Mouse (Mus musculus) bone marrow, adult 2 months (tissue): ENCODE results near the gene Snrnp35.

ENCODE experiments used
- CTCF ChIP-seq: fragments of 200-500 bp; IDR thresholded peaks from 2 replicates; pipeline ENCODE4 v1.5.1; 2011; ENCODE audit warnings: low read length, control low read depth; ENCODE audit not compliant: control insufficient read depth, insufficient read depth
- POLR2A ChIP-seq: fragments of 200-500 bp; IDR thresholded peaks from 2 replicates; pipeline ENCODE4 v1.6.1; 2011; ENCODE audit warnings: low read depth, mild to moderate bottlenecking, control low read depth, low read length, borderline replicate concordance; ENCODE audit not compliant: control insufficient read depth

DNA sequence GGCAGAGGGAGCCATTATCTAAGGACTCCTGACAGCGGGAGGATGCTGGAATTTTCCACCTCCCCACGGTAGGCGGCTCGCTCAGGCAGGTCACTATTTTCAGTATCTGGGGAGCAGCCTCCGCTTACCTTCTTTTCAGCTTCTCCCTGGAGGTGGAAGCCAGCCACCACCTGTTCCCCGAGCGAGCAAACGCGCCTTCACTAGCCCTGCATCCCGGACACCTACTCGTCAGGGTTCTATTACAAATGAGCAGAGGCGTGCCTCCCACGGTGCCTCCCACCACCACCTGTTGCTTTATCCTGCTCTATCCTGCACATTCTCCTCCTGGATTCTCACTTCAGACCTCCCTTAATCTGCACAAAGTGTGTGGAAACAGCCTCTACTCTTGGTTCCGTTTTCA is 20.8 kb downstream of the Snrnp35 start:
- TF ChIP-seq CTCF (no peak), POLR2A (no peak)
